Mouse (Mus musculus) liver, adult 2 months (tissue): ENCODE results near the gene Elovl6. TPM values are rescaled to one million over a fixed set of nuclear protein-coding genes. Genes with fewer than 3 reads are reported as not detected.
A peak's percentile ranks its signal among the peaks of the same experiment; 100 is the strongest.

ENCODE experiments used
- DNase-seq: peaks from one replicate; pipeline ENCODE4 v3.0.0-alpha.2; 2011; ENCODE audit warnings: low read depth, low spot score; ENCODE audit errors: extremely low read depth
- H3K27ac ChIP-seq: fragments of 200-500 bp; replicated peaks from 2 replicates; pipeline ENCODE4 v1.5.1; 2012; ENCODE audit warnings: low read depth, mild to moderate bottlenecking, control low read depth, inconsistent platforms, low read length; ENCODE audit not compliant: insufficient read depth
- H3K27me3 ChIP-seq: fragments of 200-500 bp; 2 replicates; pipeline ENCODE4 v1.6.1; 2012; ENCODE audit warnings: mild to moderate bottlenecking, moderate library complexity, low read length, inconsistent platforms; ENCODE audit not compliant: control insufficient read depth, insufficient read depth
- H3K36me3 ChIP-seq: fragments of 200-500 bp; 2 replicates; pipeline ENCODE4 v1.6.1; 2012; ENCODE audit warnings: low read length, inconsistent platforms; ENCODE audit not compliant: control insufficient read depth, insufficient read depth
- H3K4me1 ChIP-seq: fragments of 200-500 bp; 2 replicates; pipeline ENCODE4 v1.6.1; 2011; ENCODE audit warnings: low read length; ENCODE audit not compliant: control insufficient read depth, insufficient read depth
- H3K4me3 ChIP-seq: fragments of 200-500 bp; 2 replicates; pipeline ENCODE4 v1.5.1; 2011; ENCODE audit warnings: low read depth, mild to moderate bottlenecking, control low read depth, low read length, moderate library complexity; ENCODE audit not compliant: insufficient read depth
- H3K79me2 ChIP-seq: fragments of 200-500 bp; 2 replicates; pipeline ENCODE4 v1.6.1; 2012; ENCODE audit warnings: inconsistent platforms, mild to moderate bottlenecking, low read length, moderate library complexity; ENCODE audit not compliant: control insufficient read depth, insufficient read depth
- H3K9ac ChIP-seq: fragments of 200-500 bp; 2 replicates; pipeline ENCODE4 v1.6.1; 2012; ENCODE audit warnings: low read depth, mild to moderate bottlenecking, control low read depth, inconsistent platforms, low read length
- CTCF ChIP-seq: fragments of 200-500 bp; IDR thresholded peaks from 2 replicates; pipeline ENCODE4 v1.5.1; 2011; ENCODE audit warnings: low read depth, low read length, control low read depth
- POLR2A ChIP-seq: fragments of 200-500 bp; IDR thresholded peaks from 2 replicates; pipeline ENCODE4 v1.6.1; 2011; ENCODE audit warnings: low read length, control low read depth; ENCODE audit not compliant: insufficient read depth; ENCODE audit errors: extremely low read depth
- WGBS: fragments of 180-500 bp; shearing (Covaris S2); methylation state at CpG from one replicate; pipeline ENCODE4 v1.1.7; 2018; 5-methylcytosine and 5-hydroxymethylcytosine counted together
- polyA plus RNA-seq: library from polyadenylated mRNA; depleted of rRNA; stranded (reverse); fragments of >200 nt; gene quantifications from 2 replicates; pipeline ENCODE4 v1.2.3, GENCODE M21; 2012; rRNA removed
- total RNA-seq: library from RNA; depleted of rRNA; stranded (reverse); fragments of >200 nt; gene quantifications from 2 replicates; pipeline ENCODE4 v1.2.3, GENCODE M21; 2014; rRNA removed

The Elovl6 gene
- total RNA-seq (30.5 and 44.3 TPM in 2 replicates), polyA plus RNA-seq (44.6 and 70.5 TPM in 2 replicates)

GRCm38 (mm10) chr3:129532180-129532864 lies at the start of gene Elovl6:
Gene Elovl6, plus strand, starts transcription at chr3:129532355.
- WGBS = under 1% methylated on average over 35 of the region's 35 CpGs
- peaks cover 18% of the 10 kb centered on the region; the same call in 1 of the 2 replicates for H3K79me2 ChIP-seq
- H3K27ac ChIP-seq = peak within 1 kb of the TSS; percentile 87
- peak within 1 kb of the TSS; percentile 97 for H3K9ac ChIP-seq
- H3K27me3 ChIP-seq = no peaks in the 10 kb centered on the region
- peaks cover 5% of the 10 kb centered on the region; the same call in 1 of the 2 replicates for H3K36me3 ChIP-seq
- H3K4me3 ChIP-seq = peak within 1 kb of the TSS; percentile 78
- H3K4me1 ChIP-seq = peaks cover 32% of the 10 kb centered on the region
- peak; percentile 96 for DNase-seq
- TF ChIP-seq POLR2A (peak; percentile 76; the same call in 1 of the 2 replicates), CTCF (no peak)

- TF ChIP-seq POLR2A (no peak), CTCF (no peak)
- Histone ChIP-seq H3K4me3 (no peak overlapping the region), H3K79me2 (no peaks in the 10 kb centered on the region), H3K9ac (no peak overlapping the region), H3K36me3 (no peaks in the 10 kb centered on the region), H3K4me1 (peaks cover 2% of the 10 kb centered on the region; the same call in 1 of the 2 replicates), H3K27ac (no peak overlapping the region), H3K27me3 (no peaks in the 10 kb centered on the region)
- no peak for DNase-seq
- WGBS = 92% methylated on average over 4 of the region's 4 CpGs
Measured at GRCm38 (mm10) chr3:129488774-129489173, 43.4 kb upstream of the Elovl6 start.

DNA sequence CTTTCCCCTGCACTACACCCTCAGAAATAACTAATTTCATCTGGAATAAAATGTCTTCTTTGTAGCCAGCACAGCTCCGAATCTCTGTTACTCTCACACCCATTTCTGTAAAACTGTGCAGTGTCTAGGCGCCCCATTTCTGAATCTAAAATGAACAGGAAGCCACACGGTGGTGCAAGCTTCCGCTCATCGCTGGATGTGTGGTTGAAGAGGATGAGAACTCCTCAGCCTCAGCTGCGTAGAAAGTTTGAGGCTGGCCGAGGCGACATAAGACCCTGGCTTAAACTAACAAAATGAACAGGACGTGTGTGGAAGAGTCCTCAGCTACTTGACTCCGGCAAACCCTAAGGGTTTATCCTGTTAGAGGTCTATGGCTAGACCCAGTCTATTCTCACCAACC lies 38.0 kb upstream of the Elovl6 start:
- TF ChIP-seq CTCF (no peak), POLR2A (no peak)
- Histone ChIP-seq H3K9ac (no peak overlapping the region), H3K4me3 (no peak overlapping the region), H3K27me3 (no peaks in the 10 kb centered on the region), H3K79me2 (no peaks in the 10 kb centered on the region), H3K27ac (no peak overlapping the region), H3K36me3 (no peaks in the 10 kb centered on the region), H3K4me1 (peaks cover 3% of the 10 kb centered on the region; the same call in 1 of the 2 replicates)
- 84% methylated on average over 10 of the region's 10 CpGs for WGBS
- DNase-seq = no peak

GRCm38 (mm10) chr3:129494731-129495130 lies 37.4 kb upstream of the Elovl6 start:
- no peak overlapping the region for H3K9ac ChIP-seq
- H3K4me1 ChIP-seq = peaks cover 3% of the 10 kb centered on the region; the same call in 1 of the 2 replicates
- no peaks in the 10 kb centered on the region for H3K79me2 ChIP-seq
- no peaks in the 10 kb centered on the region for H3K27me3 ChIP-seq
- 64% methylated on average over 4 of the region's 4 CpGs for WGBS
- TF ChIP-seq POLR2A = no peak
- no peak for TF ChIP-seq CTCF
- H3K27ac ChIP-seq = no peak overlapping the region
- no peak overlapping the region for H3K4me3 ChIP-seq
- DNase-seq = peak; percentile 80
- H3K36me3 ChIP-seq = no peaks in the 10 kb centered on the region

- H3K9ac ChIP-seq = no peak overlapping the region
- H3K4me1 ChIP-seq = no peaks in the 10 kb centered on the region
- DNase-seq = no peak
- H3K27me3 ChIP-seq = no peaks in the 10 kb centered on the region
- no peaks in the 10 kb centered on the region for H3K79me2 ChIP-seq
- TF ChIP-seq CTCF = no peak
- TF ChIP-seq POLR2A = no peak
- no peak overlapping the region for H3K4me3 ChIP-seq
- H3K36me3 ChIP-seq = no peaks in the 10 kb centered on the region
- 92% methylated on average over 7 of the region's 7 CpGs for WGBS
- no peak overlapping the region for H3K27ac ChIP-seq
Measured at GRCm38 (mm10) chr3:129503781-129504180, 28.4 kb upstream of the Elovl6 start.

GRCm38 (mm10) chr3:129504928-129505327 lies 27.2 kb upstream of the Elovl6 start:
- no peak overlapping the region for H3K4me3 ChIP-seq
- peak; percentile 53 for DNase-seq
- WGBS = 37% methylated on average over 6 of the region's 6 CpGs
- no peak overlapping the region for H3K27ac ChIP-seq
- H3K79me2 ChIP-seq = no peaks in the 10 kb centered on the region
- no peaks in the 10 kb centered on the region for H3K27me3 ChIP-seq
- no peaks in the 10 kb centered on the region for H3K4me1 ChIP-seq
- TF ChIP-seq CTCF (no peak), POLR2A (no peak)
- H3K36me3 ChIP-seq = no peaks in the 10 kb centered on the region
- no peak overlapping the region for H3K9ac ChIP-seq
